Mouse (Mus musculus) cortical plate, adult 2 months (tissue): ENCODE data around the gene Tnfsf10. TPM values are rescaled to one million over a fixed set of nuclear protein-coding genes. Genes with fewer than 3 reads are reported as not detected.

Source experiments
- H3K27ac ChIP-seq: fragments of 200-500 bp; 2 replicates; pipeline ENCODE4 v1.5.1; 2012; ENCODE audit warnings: low read length, control low read depth, inconsistent platforms; ENCODE audit not compliant: insufficient read depth
- H3K4me1 ChIP-seq: fragments of 200-500 bp; 2 replicates; pipeline ENCODE4 v1.6.1; 2011; ENCODE audit warnings: low read length; ENCODE audit not compliant: control insufficient read depth, insufficient read depth
- H3K4me3 ChIP-seq: fragments of 200-500 bp; 2 replicates; pipeline ENCODE4 v1.5.1; 2011; ENCODE audit warnings: mild to moderate bottlenecking, low read length, control low read depth; ENCODE audit not compliant: insufficient read depth
- CTCF ChIP-seq: fragments of 200-500 bp; IDR thresholded peaks from 2 replicates; pipeline ENCODE4 v1.5.1; 2011; ENCODE audit warnings: mild to moderate bottlenecking, control low read depth, low read length; ENCODE audit not compliant: insufficient read depth; ENCODE audit errors: extremely low read depth
- POLR2A ChIP-seq: fragments of 200-500 bp; IDR thresholded peaks from 2 replicates; pipeline ENCODE4 v1.6.1; 2011; ENCODE audit warnings: mild to moderate bottlenecking, low read length, control low read depth; ENCODE audit not compliant: insufficient read depth; ENCODE audit errors: extremely low read depth
- polyA plus RNA-seq: library from polyadenylated mRNA; depleted of rRNA; stranded (reverse); fragments of >200 nt; gene quantifications from 2 replicates; pipeline ENCODE4 v1.2.3, GENCODE M21; 2012

The Tnfsf10 gene
- polyA plus RNA-seq, 1 experiment = 2.4 TPM

GRCm38 (mm10) chr3:27322591-27322990 is 5.8 kb downstream of the Tnfsf10 start:
- TF ChIP-seq CTCF = no peak
- TF ChIP-seq POLR2A = no peak
- H3K4me3 ChIP-seq = no peak overlapping the region
- no peaks in the 10 kb centered on the region for H3K4me1 ChIP-seq
- H3K27ac ChIP-seq = no peak overlapping the region

- no peaks in the 10 kb centered on the region for H3K4me1 ChIP-seq
- no peak for TF ChIP-seq CTCF
- TF ChIP-seq POLR2A = no peak
- no peak overlapping the region for H3K4me3 ChIP-seq
- H3K27ac ChIP-seq = no peak overlapping the region
Observed at GRCm38 (mm10) chr3:27323551-27323950, 6.7 kb downstream of the Tnfsf10 start.

- Histone ChIP-seq H3K27ac (no peak overlapping the region), H3K4me1 (no peaks in the 10 kb centered on the region), H3K4me3 (no peak overlapping the region)
- TF ChIP-seq POLR2A (no peak), CTCF (no peak)
Observed at GRCm38 (mm10) chr3:27326633-27327191, 9.9 kb downstream of the Tnfsf10 start.

- TF ChIP-seq CTCF (no peak), POLR2A (no peak)
- no peaks in the 10 kb centered on the region for H3K4me1 ChIP-seq
- no peak overlapping the region for H3K27ac ChIP-seq
- H3K4me3 ChIP-seq = no peak overlapping the region
Observed at GRCm38 (mm10) chr3:27330706-27331105, 13.9 kb downstream of the Tnfsf10 start.

GRCm38 (mm10) chr3:27338437-27338836 is 21.6 kb downstream of the Tnfsf10 start:
- H3K4me3 ChIP-seq = no peak overlapping the region
- no peak overlapping the region for H3K27ac ChIP-seq
- TF ChIP-seq POLR2A (no peak), CTCF (peak; percentile 13; the same call in 1 of the 2 replicates)
- no peaks in the 10 kb centered on the region for H3K4me1 ChIP-seq

GRCm38 (mm10) chr3:27338887-27339286 is 22.1 kb downstream of the Tnfsf10 start:
- H3K4me1 ChIP-seq = no peaks in the 10 kb centered on the region

GRCm38 (mm10) chr3:27340757-27341156 is 23.9 kb downstream of the Tnfsf10 start:
- Histone ChIP-seq H3K4me3 (no peak overlapping the region), H3K4me1 (no peaks in the 10 kb centered on the region), H3K27ac (no peak overlapping the region)
- no peak for TF ChIP-seq POLR2A

More at GRCm38 (mm10) chr3:27338887-27339286, 22.1 kb downstream of the Tnfsf10 start:
- TF ChIP-seq CTCF (no peak), POLR2A (no peak)
- no peak overlapping the region for H3K27ac ChIP-seq
- no peak overlapping the region for H3K4me3 ChIP-seq

- Histone ChIP-seq H3K27ac (no peak overlapping the region), H3K4me1 (no peaks in the 10 kb centered on the region), H3K4me3 (no peak overlapping the region)
- TF ChIP-seq POLR2A = no peak
- no peak for TF ChIP-seq CTCF
Observed at GRCm38 (mm10) chr3:27342462-27342861, 25.6 kb downstream of the Tnfsf10 start.

- no peak overlapping the region for H3K4me3 ChIP-seq
- no peaks in the 10 kb centered on the region for H3K4me1 ChIP-seq
- no peak overlapping the region for H3K27ac ChIP-seq
- peak; percentile 18; the same call in 1 of the 2 replicates for TF ChIP-seq CTCF
- no peak for TF ChIP-seq POLR2A
Observed at GRCm38 (mm10) chr3:27345526-27345925, 28.7 kb downstream of the Tnfsf10 start.

- no peak overlapping the region for H3K4me3 ChIP-seq
- H3K4me1 ChIP-seq = no peaks in the 10 kb centered on the region
- TF ChIP-seq CTCF (no peak), POLR2A (no peak)
- no peak overlapping the region for H3K27ac ChIP-seq
Observed at GRCm38 (mm10) chr3:27348462-27348861, 31.6 kb downstream of the Tnfsf10 start.

- no peaks in the 10 kb centered on the region for H3K4me1 ChIP-seq
- no peak overlapping the region for H3K4me3 ChIP-seq
- no peak for TF ChIP-seq CTCF
- no peak for TF ChIP-seq POLR2A
- H3K27ac ChIP-seq = no peak overlapping the region
Observed at GRCm38 (mm10) chr3:27351105-27351504, 34.3 kb downstream of the Tnfsf10 start.
